9 mouse cellular contexts compared by ENCODE assay signal in genomic region chr16:24487782-24488241, GRCm38 (mm10).
A peak's percentile ranks its signal among the peaks of the same experiment; 100 is the strongest.
DNase-seq lines count a peak whose midpoint lies in the region; ATAC-seq and TF ChIP-seq lines count a peak whose summit lies in the region.
"Had no signal": no experiment of that assay in that cellular context is flagged by ENCODE, and none has a peak within 500 bp of the region (broad histone marks: within the 10 kb centered on the region; RNA-seq: fewer than 3 reads in every experiment).

No protein-coding gene starts in this region.

- no peak for DNase-seq in embryonic facial prominence, embryonic 10.5 days (ENCODE audit: low spot score)
- peak; percentile 28 for DNase-seq in testis, postnatal 14 days (ENCODE audit: low spot score)
- DNase-seq in testis, postnatal 10 days (ENCODE audit: low spot score) = no peak
- DNase-seq in layer of hippocampus, postnatal 10 days (ENCODE audit: low spot score in 2 of 2) = peak; percentile 54 to 57
- no peak for DNase-seq in thymus, postnatal 25 days

- H3K9me3 ChIP-seq in embryonic facial prominence, embryonic 13.5 days = no peaks in the 10 kb centered on the region
- H3K9me3 ChIP-seq in embryonic facial prominence, embryonic 10.5 days = no peaks in the 10 kb centered on the region; the same call in 1 of the 2 replicates
- H3K9me3 ChIP-seq in heart, embryonic 15.5 days (replicated peaks) = no peaks in the 10 kb centered on the region; the same call in 1 of the 2 replicates
- H3K9me3 ChIP-seq: embryonic facial prominence, embryonic 12.5 days had no signal

- no peak overlapping the region for H3K4me2 ChIP-seq in embryonic facial prominence, embryonic 13.5 days
- no peak overlapping the region for H3K4me2 ChIP-seq in heart, embryonic 15.5 days
- H3K4me2 ChIP-seq: embryonic facial prominence, embryonic 12.5 days had no signal

- TF ChIP-seq CTCF in small intestine, adult 2 months (IDR thresholded peaks at IDR 0.05; ENCODE audit: extremely low read depth, insufficient read length, insufficient replicate concordance, low read depth, low read length) = peak; percentile 8; the same call in 1 of the 2 replicates

- H3K9ac ChIP-seq in embryonic facial prominence, embryonic 13.5 days = 0 out of 2 replicates have a peak overlapping the region, but pooled peaks have one; percentile 12
- no peak overlapping the region for H3K9ac ChIP-seq in heart, embryonic 15.5 days
- H3K9ac ChIP-seq: embryonic facial prominence, embryonic 12.5 days had no signal

- peaks cover 59% of the 10 kb centered on the region for H3K4me1 ChIP-seq in embryonic facial prominence, embryonic 13.5 days
- peaks cover 46% of the 10 kb centered on the region for H3K4me1 ChIP-seq in embryonic facial prominence, embryonic 10.5 days
- peaks cover 58% of the 10 kb centered on the region for H3K4me1 ChIP-seq in heart, embryonic 15.5 days (replicated peaks)
- H3K4me1 ChIP-seq in small intestine, adult 2 months (ENCODE audit: control insufficient read depth, insufficient read depth, insufficient read length, low read length) = peaks cover 6% of the 10 kb centered on the region; the same call in 1 of the 2 replicates

- no peak overlapping the region for H3K4me3 ChIP-seq in embryonic facial prominence, embryonic 13.5 days
- no peak overlapping the region for H3K4me3 ChIP-seq in embryonic facial prominence, embryonic 10.5 days
- no peak overlapping the region for H3K4me3 ChIP-seq in heart, embryonic 15.5 days
- no peak overlapping the region for H3K4me3 ChIP-seq in small intestine, adult 2 months (ENCODE audit: low read depth, low read length)
- H3K4me3 ChIP-seq: embryonic facial prominence, embryonic 12.5 days had no signal

- 0 out of 2 replicates have a peak, but pooled peaks cover 8% of the 10 kb centered on the region for H3K36me3 ChIP-seq in embryonic facial prominence, embryonic 13.5 days
- peaks cover 8% of the 10 kb centered on the region; the same call in 1 of the 2 replicates for H3K36me3 ChIP-seq in embryonic facial prominence, embryonic 10.5 days (replicated peaks)
- H3K36me3 ChIP-seq in heart, embryonic 15.5 days = no peaks in the 10 kb centered on the region
- peaks cover 3% of the 10 kb centered on the region; the same call in 1 of the 2 replicates for H3K36me3 ChIP-seq in small intestine, adult 2 months (ENCODE audit: control insufficient read depth, insufficient read depth, low read length)
- H3K36me3 ChIP-seq: embryonic facial prominence, embryonic 12.5 days had no signal

- no peak for TF ChIP-seq POLR2A in small intestine, adult 2 months (IDR thresholded peaks at IDR 0.05; ENCODE audit: low read depth, low read length)

- 39% methylated on average over 6 of the region's 6 CpGs for WGBS in embryonic facial prominence, embryonic 13.5 days
- 69% methylated on average over 6 of the region's 6 CpGs for WGBS in embryonic facial prominence, embryonic 10.5 days
- WGBS in heart, embryonic 15.5 days = 22% methylated on average over 6 of the region's 6 CpGs
- whole genome bisulfite sequencing in small intestine, adult 2 months = 52% methylated on average over 6 of the region's 6 CpGs

- ATAC-seq in embryonic facial prominence, embryonic 13.5 days (ENCODE audit: insufficient number of reproducible peaks, insufficient read depth, low FRiP score, low TSS enrichment, low read depth) = no peak
- peak; percentile 87 for ATAC-seq in heart, embryonic 15.5 days (replicated peaks; ENCODE audit: insufficient number of reproducible peaks, insufficient read depth, low FRiP score, low read depth)

- H3K27ac ChIP-seq in embryonic facial prominence, embryonic 13.5 days = peak overlapping the region; percentile 58
- no peak overlapping the region for H3K27ac ChIP-seq in embryonic facial prominence, embryonic 10.5 days (replicated peaks)
- H3K27ac ChIP-seq in heart, embryonic 15.5 days = peak overlapping the region; percentile 82
- no peak overlapping the region for H3K27ac ChIP-seq in small intestine, adult 2 months (ENCODE audit: insufficient read depth, low read depth, low read length)
- H3K27ac ChIP-seq: embryonic facial prominence, embryonic 12.5 days had no signal

- H3K27me3 ChIP-seq in embryonic facial prominence, embryonic 13.5 days = no peaks in the 10 kb centered on the region
- H3K27me3 ChIP-seq in embryonic facial prominence, embryonic 10.5 days (replicated peaks; ENCODE audit: low read depth, poor library complexity, severe bottlenecking) = no peaks in the 10 kb centered on the region
- H3K27me3 ChIP-seq in heart, embryonic 15.5 days = no peaks in the 10 kb centered on the region
- H3K27me3 ChIP-seq in small intestine, adult 2 months (ENCODE audit: control insufficient read depth, insufficient read depth, low read length) = no peaks in the 10 kb centered on the region
- H3K27me3 ChIP-seq: embryonic facial prominence, embryonic 12.5 days had no signal

Comparison
In these comparisons a context has a peak if more than half of its experiments do, and no peak if none do; other contexts are left out.
1. H3K27ac ChIP-seq: peak in embryonic facial prominence, embryonic 13.5 days (single experiment) and heart, embryonic 15.5 days (single experiment); none in embryonic facial prominence, embryonic 10.5 days (single experiment) and small intestine, adult 2 months (single experiment).
2. DNase-seq: peak in testis, postnatal 14 days (single experiment) and layer of hippocampus, postnatal 10 days (2 of 2); none in embryonic facial prominence, embryonic 10.5 days (single experiment), testis, postnatal 10 days (single experiment) and thymus, postnatal 25 days (single experiment).